Mouse (Mus musculus) thymus, adult 2 months (tissue): ENCODE measurements at regions not wholly inside any gene's neighbourhood (a gene's known extent, or its start where the extent isn't known, plus 50 kb on each side); places are given as distances from the start of the nearest gene placed in this dataset.

Source experiments
- CTCF ChIP-seq: fragments of 200-500 bp; IDR thresholded peaks from 2 replicates; pipeline ENCODE4 v1.5.1; 2012; ENCODE audit warnings: mild to moderate bottlenecking, control low read depth, low read length, moderate library complexity, borderline replicate concordance; ENCODE audit not compliant: control insufficient read depth, poor library complexity, insufficient read depth; ENCODE audit errors: extremely low read depth
- POLR2A ChIP-seq: fragments of 200-500 bp; IDR thresholded peaks from 2 replicates; pipeline ENCODE4 v1.6.1; 2012; ENCODE audit warnings: mild to moderate bottlenecking, low read length, control low read depth, moderate library complexity; ENCODE audit not compliant: control insufficient read depth, poor library complexity, insufficient read depth; ENCODE audit errors: extremely low read depth

DNA sequence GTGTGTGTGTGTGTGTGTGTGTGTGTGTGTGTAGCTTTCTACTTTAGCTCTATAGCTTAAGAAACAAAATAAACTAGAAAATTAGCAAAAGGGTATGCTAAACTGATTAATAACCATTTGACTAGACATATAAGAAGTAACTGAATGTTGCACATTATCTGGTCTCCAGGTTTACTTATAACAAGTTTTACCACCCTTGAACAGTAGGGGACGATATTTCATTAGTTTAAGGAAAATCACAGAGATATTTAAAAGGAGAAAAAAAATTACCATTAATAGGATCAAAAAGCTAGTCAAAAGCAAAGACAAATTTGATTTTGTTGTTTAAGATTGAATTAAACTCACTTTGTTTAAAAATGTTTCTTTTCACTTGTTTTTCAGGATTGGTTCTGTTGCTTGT is 349.5 kb upstream of the Itga1 start:
- TF ChIP-seq CTCF (no peak), POLR2A (no peak)
